Mouse (Mus musculus): Measurements from ENCODE around the gene Tmem266. TPM values are rescaled to one million over a fixed set of nuclear protein-coding genes. Genes with fewer than 3 reads are reported as not detected.

Tmem266 gene
- polyA plus RNA-seq, 1 experiment: 0.95 TPM

- TF ChIP-seq POLR2A (IDR thresholded peaks at IDR 0.05; ENCODE audit: low read depth, low read length): no peak
- no peak for TF ChIP-seq CTCF (IDR thresholded peaks at IDR 0.05; ENCODE audit: extremely low read depth, insufficient read length, insufficient replicate concordance, low read depth, low read length)
- Histone ChIP-seq H3K27me3 (ENCODE audit: control insufficient read depth, insufficient read depth, low read length) (no peaks in the 10 kb centered on the region), H3K36me3 (ENCODE audit: control insufficient read depth, insufficient read depth, low read length) (no peaks in the 10 kb centered on the region), H3K4me3 (ENCODE audit: low read depth, low read length) (no peak overlapping the region), H3K4me1 (ENCODE audit: control insufficient read depth, insufficient read depth, insufficient read length, low read length) (no peaks in the 10 kb centered on the region), H3K27ac (ENCODE audit: insufficient read depth, low read depth, low read length) (no peak overlapping the region)
- 43% methylated on average over 8 of the region's 8 CpGs for WGBS
Observed at GRCm38 (mm10) chr9:55355270-55355834, 28.6 kb downstream of the Tmem266 start.

GRCm38 (mm10) chr9:55357164-55357563 is 30.5 kb downstream of the Tmem266 start:
- Histone ChIP-seq H3K4me3 (ENCODE audit: low read depth, low read length) (no peak overlapping the region), H3K27me3 (ENCODE audit: control insufficient read depth, insufficient read depth, low read length) (no peaks in the 10 kb centered on the region), H3K4me1 (ENCODE audit: control insufficient read depth, insufficient read depth, insufficient read length, low read length) (no peaks in the 10 kb centered on the region), H3K27ac (ENCODE audit: insufficient read depth, low read depth, low read length) (no peak overlapping the region), H3K36me3 (ENCODE audit: control insufficient read depth, insufficient read depth, low read length) (no peaks in the 10 kb centered on the region)
- TF ChIP-seq POLR2A (IDR thresholded peaks at IDR 0.05; ENCODE audit: low read depth, low read length) (no peak), CTCF (IDR thresholded peaks at IDR 0.05; ENCODE audit: extremely low read depth, insufficient read length, insufficient replicate concordance, low read depth, low read length) (no peak)
- WGBS: 55% methylated on average over 1 of the region's 1 CpGs

GRCm38 (mm10) chr9:55360372-55360771 is 33.7 kb downstream of the Tmem266 start:
- Histone ChIP-seq H3K36me3 (ENCODE audit: control insufficient read depth, insufficient read depth, low read length) (no peaks in the 10 kb centered on the region), H3K27me3 (ENCODE audit: control insufficient read depth, insufficient read depth, low read length) (no peaks in the 10 kb centered on the region), H3K27ac (ENCODE audit: insufficient read depth, low read depth, low read length) (no peak overlapping the region), H3K4me3 (ENCODE audit: low read depth, low read length) (no peak overlapping the region), H3K4me1 (ENCODE audit: control insufficient read depth, insufficient read depth, insufficient read length, low read length) (no peaks in the 10 kb centered on the region)
- TF ChIP-seq POLR2A (IDR thresholded peaks at IDR 0.05; ENCODE audit: low read depth, low read length): no peak
- no peak for TF ChIP-seq CTCF (IDR thresholded peaks at IDR 0.05; ENCODE audit: extremely low read depth, insufficient read length, insufficient replicate concordance, low read depth, low read length)
- WGBS: 78% methylated on average over 3 of the region's 3 CpGs

GRCm38 (mm10) chr9:55360861-55361260 is 34.1 kb downstream of the Tmem266 start:
- WGBS: 60% methylated on average over 7 of the region's 7 CpGs
- TF ChIP-seq CTCF (IDR thresholded peaks at IDR 0.05; ENCODE audit: extremely low read depth, insufficient read length, insufficient replicate concordance, low read depth, low read length) (no peak), POLR2A (IDR thresholded peaks at IDR 0.05; ENCODE audit: low read depth, low read length) (no peak)
- Histone ChIP-seq H3K4me3 (ENCODE audit: low read depth, low read length) (no peak overlapping the region), H3K36me3 (ENCODE audit: control insufficient read depth, insufficient read depth, low read length) (no peaks in the 10 kb centered on the region), H3K27ac (ENCODE audit: insufficient read depth, low read depth, low read length) (no peak overlapping the region), H3K4me1 (ENCODE audit: control insufficient read depth, insufficient read depth, insufficient read length, low read length) (no peaks in the 10 kb centered on the region), H3K27me3 (ENCODE audit: control insufficient read depth, insufficient read depth, low read length) (no peaks in the 10 kb centered on the region)

GRCm38 (mm10) chr9:55361969-55362368 is 35.3 kb downstream of the Tmem266 start:
- 64% methylated on average over 5 of the region's 5 CpGs for WGBS
- H3K27me3 ChIP-seq (ENCODE audit: control insufficient read depth, insufficient read depth, low read length): no peaks in the 10 kb centered on the region
- no peak overlapping the region for H3K27ac ChIP-seq (ENCODE audit: insufficient read depth, low read depth, low read length)
- no peak overlapping the region for H3K4me3 ChIP-seq (ENCODE audit: low read depth, low read length)
- no peaks in the 10 kb centered on the region for H3K36me3 ChIP-seq (ENCODE audit: control insufficient read depth, insufficient read depth, low read length)
- TF ChIP-seq POLR2A (IDR thresholded peaks at IDR 0.05; ENCODE audit: low read depth, low read length): no peak
- TF ChIP-seq CTCF (IDR thresholded peaks at IDR 0.05; ENCODE audit: extremely low read depth, insufficient read length, insufficient replicate concordance, low read depth, low read length): no peak
- no peaks in the 10 kb centered on the region for H3K4me1 ChIP-seq (ENCODE audit: control insufficient read depth, insufficient read depth, insufficient read length, low read length)

GRCm38 (mm10) chr9:55363707-55364106 is 37.0 kb downstream of the Tmem266 start:
- Histone ChIP-seq H3K36me3 (ENCODE audit: control insufficient read depth, insufficient read depth, low read length) (no peaks in the 10 kb centered on the region), H3K4me1 (ENCODE audit: control insufficient read depth, insufficient read depth, insufficient read length, low read length) (no peaks in the 10 kb centered on the region), H3K27ac (ENCODE audit: insufficient read depth, low read depth, low read length) (no peak overlapping the region), H3K4me3 (ENCODE audit: low read depth, low read length) (no peak overlapping the region), H3K27me3 (ENCODE audit: control insufficient read depth, insufficient read depth, low read length) (no peaks in the 10 kb centered on the region)
- no peak for TF ChIP-seq POLR2A (IDR thresholded peaks at IDR 0.05; ENCODE audit: low read depth, low read length)
- no peak for TF ChIP-seq CTCF (IDR thresholded peaks at IDR 0.05; ENCODE audit: extremely low read depth, insufficient read length, insufficient replicate concordance, low read depth, low read length)

GRCm38 (mm10) chr9:55368011-55368410 is 41.3 kb downstream of the Tmem266 start:
- H3K4me3 ChIP-seq (ENCODE audit: low read depth, low read length): no peak overlapping the region
- H3K36me3 ChIP-seq (ENCODE audit: control insufficient read depth, insufficient read depth, low read length): no peaks in the 10 kb centered on the region
- TF ChIP-seq POLR2A (IDR thresholded peaks at IDR 0.05; ENCODE audit: low read depth, low read length) (no peak), CTCF (IDR thresholded peaks at IDR 0.05; ENCODE audit: extremely low read depth, insufficient read length, insufficient replicate concordance, low read depth, low read length) (no peak)
- no peak overlapping the region for H3K27ac ChIP-seq (ENCODE audit: insufficient read depth, low read depth, low read length)
- 50% methylated on average over 3 of the region's 3 CpGs for WGBS
- no peaks in the 10 kb centered on the region for H3K27me3 ChIP-seq (ENCODE audit: control insufficient read depth, insufficient read depth, low read length)
- no peaks in the 10 kb centered on the region for H3K4me1 ChIP-seq (ENCODE audit: control insufficient read depth, insufficient read depth, insufficient read length, low read length)
